Mouse (Mus musculus) kidney, adult 2 months (tissue): ENCODE data around the gene Prpf6.

Source experiments
- CTCF ChIP-seq: fragments of 200-500 bp; conservative IDR thresholded peaks from 2 replicates; pipeline ENCODE4 v1.5.1; 2011; ENCODE audit warnings: low read depth, mild to moderate bottlenecking, control low read depth, low read length, moderate library complexity, mixed read lengths; ENCODE audit not compliant: insufficient read depth, insufficient read length
- POLR2A ChIP-seq: fragments of 200-500 bp; IDR thresholded peaks from one replicate; pipeline ENCODE4 v1.6.1; 2011; ENCODE audit warnings: low read depth, low read length, control low read depth

- TF ChIP-seq POLR2A (no peak), CTCF (no peak)
Observed at GRCm38 (mm10) chr2:181632624-181633023, 41.0 kb downstream of the Prpf6 start.
